Mouse (Mus musculus): ENCODE measurements around the gene Olfm1. TPM values are rescaled to one million over a fixed set of nuclear protein-coding genes. Genes with fewer than 3 reads are reported as not detected.

The Olfm1 gene
- 210 and 250 TPM in 2 replicates for polyA plus RNA-seq (2012; rRNA removed)

DNA sequence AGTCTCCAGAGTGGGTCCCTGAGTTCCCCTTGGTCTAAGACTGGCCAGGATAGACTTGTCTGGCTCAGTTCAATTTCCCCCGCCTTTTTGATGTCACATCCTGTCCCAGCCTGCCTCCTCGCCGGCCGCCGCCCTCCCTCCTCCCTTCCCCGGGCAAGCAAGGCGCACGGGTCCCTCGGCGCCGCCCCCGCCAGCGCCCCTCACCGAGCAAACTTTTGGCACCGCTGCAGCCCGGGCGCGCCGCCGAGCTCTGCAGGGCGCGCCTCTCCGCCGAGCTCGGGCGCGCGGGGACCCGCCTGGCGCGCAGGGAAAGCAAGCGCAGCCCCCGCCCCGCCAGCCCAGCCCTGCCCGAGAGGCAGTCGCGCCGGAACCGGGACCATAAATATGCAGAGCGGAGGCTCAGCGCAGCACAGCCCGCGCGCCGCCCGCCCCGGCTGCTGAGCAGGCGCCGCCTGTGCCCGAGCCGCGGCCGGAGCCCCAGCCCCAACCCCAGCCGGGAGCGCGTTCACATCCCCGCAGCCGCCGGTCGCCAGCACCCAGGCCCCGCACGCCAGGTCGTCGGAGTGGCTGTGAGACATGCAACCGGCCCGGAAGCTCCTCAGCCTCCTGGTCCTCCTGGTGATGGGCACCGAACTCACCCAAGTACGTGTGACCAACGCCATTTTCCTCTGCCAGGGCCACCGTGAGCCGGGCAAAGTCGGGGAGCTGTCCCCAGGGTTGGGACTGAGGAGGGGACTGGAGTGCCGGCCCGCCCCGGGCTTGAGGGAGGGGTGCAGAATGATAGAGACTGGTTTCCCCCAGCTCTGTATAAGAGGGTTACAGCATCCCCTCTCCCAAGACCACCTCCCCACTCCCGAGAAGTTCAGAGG lies at the start of gene Olfm1:
Gene Olfm1, plus strand, starts transcription at position 172 of the 869 bp plus-strand sequence.

Other genes with a start within 250 kb of the Olfm1 start
- gene Fcnb, start 108.1 kb upstream of the Olfm1 start, polyA plus RNA-seq (2012; rRNA removed), result 0.16 and 0.25 TPM in 2 replicates